Mouse (Mus musculus): ENCODE measurements around the gene Hes2.

- TF ChIP-seq CTCF (IDR thresholded peaks at IDR 0.05; ENCODE audit: borderline replicate concordance, insufficient read depth, low read length) (no peak), POLR2A (IDR thresholded peaks at IDR 0.05; ENCODE audit: low read depth, low read length) (no peak)
These were observed 18.5 kb downstream of the Hes2 start for GRCm38 (mm10) chr4:152177174-152177536.
